Mouse (Mus musculus) ovary, postnatal 36 days (tissue): ENCODE data around the gene Psmd12.

Experiments used
- DNase-seq: peaks from one replicate; pipeline ENCODE4 v3.0.0; 2022; ENCODE audit warnings: low spot score, mixed read lengths

Gene Psmd12

GRCm38 (mm10) chr11:107479053-107479861 is at the start of gene Psmd12:
Gene Psmd12 (plus strand): TSS chr11:107479484.
- peak; percentile 97 for DNase-seq

- DNase-seq: no peak
Observed at GRCm38 (mm10) chr11:107431197-107431965, 47.9 kb upstream of the Psmd12 start.

GRCm38 (mm10) chr11:107435776-107436449 is 43.4 kb upstream of the Psmd12 start:
- no peak for DNase-seq

GRCm38 (mm10) chr11:107437723-107438122 is 41.6 kb upstream of the Psmd12 start:
- DNase-seq: no peak

GRCm38 (mm10) chr11:107438140-107438539 is 41.1 kb upstream of the Psmd12 start:
- DNase-seq: no peak

GRCm38 (mm10) chr11:107441050-107441449 is 38.2 kb upstream of the Psmd12 start:
- no peak for DNase-seq

- DNase-seq: no peak
Observed at GRCm38 (mm10) chr11:107443121-107444095, 35.9 kb upstream of the Psmd12 start.

GRCm38 (mm10) chr11:107445683-107446082 is 33.6 kb upstream of the Psmd12 start:
- DNase-seq: no peak

- DNase-seq: no peak
Observed at GRCm38 (mm10) chr11:107446650-107447049, 32.6 kb upstream of the Psmd12 start.

GRCm38 (mm10) chr11:107447349-107447748 is 31.9 kb upstream of the Psmd12 start:
- DNase-seq: no peak

GRCm38 (mm10) chr11:107447915-107448314 is 31.4 kb upstream of the Psmd12 start:
- no peak for DNase-seq

GRCm38 (mm10) chr11:107449169-107449910 is 29.9 kb upstream of the Psmd12 start:
- no peak for DNase-seq

- DNase-seq: no peak
Observed at GRCm38 (mm10) chr11:107450097-107450496, 29.2 kb upstream of the Psmd12 start.

GRCm38 (mm10) chr11:107451106-107451505 is 28.2 kb upstream of the Psmd12 start:
- peak; percentile 13 for DNase-seq

GRCm38 (mm10) chr11:107452053-107452452 is 27.2 kb upstream of the Psmd12 start:
- no peak for DNase-seq

GRCm38 (mm10) chr11:107454546-107455462 is 24.5 kb upstream of the Psmd12 start:
- DNase-seq: no peak

- DNase-seq: no peak
Observed at GRCm38 (mm10) chr11:107457282-107457681, 22.0 kb upstream of the Psmd12 start.

- no peak for DNase-seq
Observed at GRCm38 (mm10) chr11:107458286-107458685, 21.0 kb upstream of the Psmd12 start.

- no peak for DNase-seq
Observed at GRCm38 (mm10) chr11:107458986-107459385, 20.3 kb upstream of the Psmd12 start.

- no peak for DNase-seq
Observed at GRCm38 (mm10) chr11:107459828-107460227, 19.5 kb upstream of the Psmd12 start.
